Mouse (Mus musculus) hindbrain, embryonic 13.5 days (tissue): ENCODE results near the gene Naif1. TPM values are rescaled to one million over a fixed set of nuclear protein-coding genes. Genes with fewer than 3 reads are reported as not detected.

ENCODE experiments used
- ATAC-seq: fragments of 200-750 bp; cut with Nextera tagmentation; 2 replicates; pipeline ENCODE4 v1.8.0; 2017; ENCODE audit warnings: moderate TSS enrichment; ENCODE audit not compliant: low FRiP score
- H3K27ac ChIP-seq: fragments of 300-500 bp; sonication (generic); 2 replicates; pipeline ENCODE4 v1.5.1; 2015; ENCODE audit warnings: inconsistent platforms, mild to moderate bottlenecking, moderate library complexity
- H3K27me3 ChIP-seq: fragments of 300-500 bp; sonication (generic); 2 replicates; pipeline ENCODE4 v1.6.1; 2015; ENCODE audit warnings: mild to moderate bottlenecking, inconsistent platforms
- H3K36me3 ChIP-seq: fragments of 300-500 bp; sonication (generic); 2 replicates; pipeline ENCODE4 v1.6.1; 2015; ENCODE audit warnings: mild to moderate bottlenecking, inconsistent platforms
- H3K4me1 ChIP-seq: fragments of 300-500 bp; sonication (generic); replicated peaks from 2 replicates; pipeline ENCODE4 v1.6.1; 2015; ENCODE audit warnings: inconsistent platforms
- H3K4me2 ChIP-seq: fragments of 300-500 bp; sonication (generic); 2 replicates; pipeline ENCODE4 v1.6.1; 2015; ENCODE audit warnings: inconsistent platforms, mild to moderate bottlenecking, moderate library complexity
- H3K4me3 ChIP-seq: fragments of 300-500 bp; sonication (generic); 2 replicates; pipeline ENCODE4 v1.5.1; 2015; ENCODE audit warnings: mild to moderate bottlenecking, inconsistent platforms
- H3K9ac ChIP-seq: fragments of 300-500 bp; sonication (generic); 2 replicates; pipeline ENCODE4 v1.6.1; 2015; ENCODE audit warnings: mild to moderate bottlenecking, inconsistent platforms
- H3K9me3 ChIP-seq: fragments of 300-500 bp; sonication (generic); 2 replicates; pipeline ENCODE4 v1.6.1; 2016; ENCODE audit warnings: inconsistent platforms
- WGBS: fragments of 180-500 bp; shearing (Covaris S2); methylation state at CpG from one replicate; pipeline ENCODE4 v1.1.7; 2015; 5-methylcytosine and 5-hydroxymethylcytosine counted together
- polyA plus RNA-seq: library from polyadenylated mRNA; unstranded; fragments of >200 nt; fragmentation: Nextera tagmentation; extraction: Ambion mirVana; gene quantifications from 2 replicates; pipeline ENCODE4 v1.2.1, GENCODE M21; 2015

Naif1 gene
- polyA plus RNA-seq, 1 experiment from 2014 or later = 5.1 TPM

DNA sequence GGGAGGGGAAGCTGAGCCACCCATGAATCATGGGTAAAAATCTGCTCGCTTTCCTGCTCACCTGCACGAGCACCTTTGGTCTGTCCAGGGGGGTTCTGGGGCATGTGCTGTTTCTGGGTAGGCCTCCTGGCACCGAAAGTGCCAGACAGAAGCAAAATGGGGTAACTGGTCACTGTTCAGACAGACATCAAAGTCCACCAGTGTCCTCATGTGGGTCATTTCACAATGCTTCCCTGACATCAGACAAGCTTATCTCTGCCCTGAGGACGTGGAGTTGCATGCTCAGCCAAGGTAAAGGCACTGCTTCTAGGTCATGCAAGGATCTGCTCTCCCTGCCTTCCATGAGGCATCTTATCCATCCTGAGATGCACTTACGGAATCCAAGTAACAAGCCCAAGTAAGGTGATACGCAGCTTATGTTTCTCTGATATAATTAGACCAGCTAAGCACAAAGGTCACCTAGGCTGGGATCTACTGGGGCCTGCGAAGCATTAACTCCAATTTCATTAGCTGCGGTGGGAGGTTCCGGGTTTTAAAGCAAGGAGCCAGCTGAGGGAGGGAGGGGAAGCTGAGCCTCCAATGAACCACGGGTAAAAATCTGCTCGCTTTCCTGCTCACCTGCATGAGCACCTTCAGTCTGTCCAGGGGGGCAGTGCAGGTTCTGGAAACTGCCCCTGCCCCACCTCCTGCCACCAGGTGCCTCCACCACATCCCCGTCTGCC lies 31.7 kb upstream of the Naif1 start:
- H3K27me3 ChIP-seq = no peaks in the 10 kb centered on the region
- H3K4me3 ChIP-seq = no peak overlapping the region
- H3K9me3 ChIP-seq = no peaks in the 10 kb centered on the region
- ATAC-seq = no peak
- H3K36me3 ChIP-seq = peaks cover 81% of the 10 kb centered on the region
- H3K27ac ChIP-seq = no peak overlapping the region
- no peak overlapping the region for H3K9ac ChIP-seq
- H3K4me2 ChIP-seq = no peak overlapping the region
- H3K4me1 ChIP-seq = peaks cover 19% of the 10 kb centered on the region
- 88% methylated on average over 12 of the region's 12 CpGs for WGBS

DNA sequence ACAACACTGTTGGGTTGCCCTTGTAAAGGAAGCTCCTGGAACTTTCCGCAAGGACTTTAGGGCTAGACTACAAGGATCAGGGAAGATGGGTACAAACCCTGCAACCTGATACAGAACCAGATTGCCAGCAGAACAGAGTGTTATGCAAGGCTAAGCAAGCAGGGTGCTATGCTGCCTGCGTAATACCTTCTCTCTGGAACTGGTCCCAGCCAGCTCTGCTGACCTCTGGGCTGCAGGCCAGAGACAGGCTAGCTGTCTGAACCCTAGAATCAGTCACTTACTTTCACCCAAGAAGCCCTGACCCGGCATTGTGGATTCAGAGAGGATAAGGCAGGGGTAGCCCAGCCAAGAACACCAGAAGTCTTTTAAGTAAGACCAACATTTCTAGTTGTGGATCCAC lies 30.9 kb upstream of the Naif1 start:
- H3K4me3 ChIP-seq = no peak overlapping the region
- no peaks in the 10 kb centered on the region for H3K27me3 ChIP-seq
- no peak overlapping the region for H3K9ac ChIP-seq
- no peak for ATAC-seq
- peaks cover 27% of the 10 kb centered on the region for H3K4me1 ChIP-seq
- no peak overlapping the region for H3K27ac ChIP-seq
- peaks cover 73% of the 10 kb centered on the region for H3K36me3 ChIP-seq
- no peak overlapping the region for H3K4me2 ChIP-seq
- no peaks in the 10 kb centered on the region for H3K9me3 ChIP-seq
- WGBS = 93% methylated on average over 3 of the region's 3 CpGs

GRCm38 (mm10) chr2:32420066-32420608 lies 30.1 kb upstream of the Naif1 start:
- Histone ChIP-seq H3K4me2 (no peak overlapping the region), H3K4me1 (peaks cover 34% of the 10 kb centered on the region), H3K36me3 (peaks cover 65% of the 10 kb centered on the region), H3K9ac (no peak overlapping the region), H3K27me3 (no peaks in the 10 kb centered on the region), H3K9me3 (no peaks in the 10 kb centered on the region), H3K27ac (no peak overlapping the region), H3K4me3 (no peak overlapping the region)
- WGBS = 93% methylated on average over 12 of the region's 12 CpGs
- ATAC-seq = no peak

DNA sequence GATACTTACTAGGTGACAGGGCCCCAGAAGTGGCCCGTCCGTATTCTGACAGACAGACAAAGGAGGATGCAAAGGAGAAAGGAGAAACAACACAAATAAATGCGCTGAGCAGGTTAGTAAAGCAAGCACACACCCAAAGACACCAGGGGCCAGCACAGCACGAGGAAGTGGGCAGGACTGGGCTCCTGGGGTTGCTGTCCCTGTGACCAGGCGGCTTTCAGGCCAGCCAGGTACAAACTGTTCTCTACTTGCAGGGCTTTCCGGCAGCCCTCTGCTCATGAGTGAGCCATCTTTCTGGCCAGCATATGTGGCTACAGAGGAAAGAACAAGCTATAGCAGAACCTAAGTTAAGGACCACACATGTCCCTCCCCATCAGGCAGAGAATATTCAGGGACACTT lies 29.6 kb upstream of the Naif1 start:
- WGBS = 86% methylated on average over 6 of the region's 6 CpGs
- Histone ChIP-seq H3K27ac (no peak overlapping the region), H3K4me2 (no peak overlapping the region), H3K9me3 (no peaks in the 10 kb centered on the region), H3K36me3 (peaks cover 60% of the 10 kb centered on the region), H3K9ac (no peak overlapping the region), H3K27me3 (no peaks in the 10 kb centered on the region), H3K4me3 (no peak overlapping the region), H3K4me1 (peaks cover 34% of the 10 kb centered on the region)
- no peak for ATAC-seq

GRCm38 (mm10) chr2:32421851-32422251 lies 28.4 kb upstream of the Naif1 start:
- Histone ChIP-seq H3K9ac (no peak overlapping the region), H3K4me2 (no peak overlapping the region), H3K36me3 (peaks cover 48% of the 10 kb centered on the region), H3K27me3 (no peaks in the 10 kb centered on the region), H3K9me3 (no peaks in the 10 kb centered on the region), H3K4me1 (peaks cover 34% of the 10 kb centered on the region), H3K4me3 (no peak overlapping the region), H3K27ac (no peak overlapping the region)
- ATAC-seq = no peak
- 97% methylated on average over 6 of the region's 6 CpGs for WGBS

DNA sequence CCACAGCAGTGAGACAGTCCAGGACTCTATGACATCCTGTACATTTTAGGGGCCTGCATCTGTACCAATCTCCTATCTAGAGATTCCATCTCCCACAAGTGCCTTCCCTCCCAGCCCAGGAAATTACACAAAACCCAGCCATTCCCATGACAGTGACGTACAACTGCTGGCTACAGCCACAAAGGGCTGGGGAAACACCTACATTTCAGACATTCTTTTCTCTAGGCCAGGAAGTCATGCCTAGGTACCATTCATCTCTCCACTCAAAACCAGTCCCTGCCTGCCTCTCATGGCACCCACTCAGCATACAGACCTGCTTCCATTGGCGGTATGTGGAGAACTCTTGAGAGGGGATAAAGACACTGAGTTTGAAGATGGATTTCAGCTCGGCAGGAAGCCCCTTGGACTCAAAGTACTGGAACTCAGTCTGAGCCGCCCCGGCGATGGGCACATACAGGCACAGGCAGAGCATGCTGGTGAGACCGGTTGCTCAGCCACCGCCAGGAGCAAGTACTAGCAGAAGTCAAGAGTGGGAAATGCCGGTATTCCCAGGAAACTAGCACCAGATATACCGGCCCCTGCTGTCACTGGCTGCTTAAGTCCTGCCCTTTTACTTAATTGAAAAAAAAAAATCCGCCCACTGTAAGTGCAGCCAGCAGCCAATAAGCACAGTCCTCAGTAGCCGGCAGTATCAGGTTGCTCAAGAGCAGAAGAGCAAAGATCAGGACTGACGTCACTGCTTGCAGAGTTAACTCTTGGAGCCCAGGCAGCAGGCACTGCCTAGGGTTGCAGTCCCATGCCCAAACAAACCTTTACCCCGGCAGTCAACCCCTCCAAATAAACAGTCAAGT lies 26.6 kb upstream of the Naif1 start:
- H3K4me3 ChIP-seq = peak overlapping the region; percentile 45
- H3K4me2 ChIP-seq = peak overlapping the region; percentile 63
- WGBS = 3% methylated on average over 14 of the region's 14 CpGs
- peak; percentile 84 for ATAC-seq
- peak overlapping the region; percentile 72 for H3K9ac ChIP-seq
- no peaks in the 10 kb centered on the region for H3K27me3 ChIP-seq
- H3K9me3 ChIP-seq = no peaks in the 10 kb centered on the region
- H3K4me1 ChIP-seq = peaks cover 49% of the 10 kb centered on the region
- H3K36me3 ChIP-seq = peaks cover 30% of the 10 kb centered on the region
- H3K27ac ChIP-seq = peak overlapping the region; percentile 88

DNA sequence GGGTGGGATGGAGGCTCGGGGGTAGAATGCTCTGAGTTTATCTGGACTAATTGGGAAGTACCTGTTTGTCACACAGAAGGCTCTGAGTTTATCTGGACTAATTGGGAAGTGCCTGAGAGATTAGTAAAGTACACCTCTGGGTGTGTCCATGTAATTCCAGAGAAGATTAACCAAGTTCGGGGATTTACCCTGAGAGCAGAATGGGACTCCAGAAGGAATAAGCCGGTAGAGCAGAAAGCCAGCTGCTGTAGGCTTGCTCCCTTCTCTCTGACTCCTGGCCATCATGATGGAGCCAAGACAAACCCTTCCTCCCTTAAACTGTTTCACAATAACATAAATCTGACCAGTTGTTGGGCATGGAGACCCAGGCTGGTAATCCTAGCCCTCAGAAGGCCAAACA lies 25.5 kb upstream of the Naif1 start:
- no peak for ATAC-seq
- WGBS = 69% methylated on average over 3 of the region's 3 CpGs
- peaks cover 60% of the 10 kb centered on the region for H3K4me1 ChIP-seq
- H3K27ac ChIP-seq = peak overlapping the region; percentile 79
- H3K27me3 ChIP-seq = no peaks in the 10 kb centered on the region
- no peak overlapping the region for H3K9ac ChIP-seq
- peak overlapping the region; percentile 63; the same call in 1 of the 2 replicates for H3K4me2 ChIP-seq
- no peaks in the 10 kb centered on the region for H3K9me3 ChIP-seq
- peaks cover 19% of the 10 kb centered on the region for H3K36me3 ChIP-seq
- no peak overlapping the region for H3K4me3 ChIP-seq

DNA sequence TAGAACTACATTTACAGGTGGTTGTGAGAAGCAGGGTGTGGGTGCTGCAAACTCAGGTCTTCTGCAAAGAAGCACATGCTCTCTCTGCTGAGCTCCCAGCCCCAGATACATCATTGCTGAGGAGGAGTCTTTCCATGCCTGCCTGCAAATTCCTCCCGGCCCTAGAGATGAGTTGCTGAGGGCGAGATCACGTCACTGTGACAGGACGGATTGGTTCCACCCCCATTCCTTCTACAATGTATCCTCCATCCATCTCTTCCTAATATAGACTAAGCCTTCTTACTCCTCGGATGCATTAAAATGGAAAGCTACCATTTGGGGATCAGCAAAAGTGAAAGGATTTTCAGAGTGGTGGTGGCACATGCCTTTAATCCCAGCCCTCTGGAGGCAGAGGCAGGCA lies 24.7 kb upstream of the Naif1 start:
- peaks cover 67% of the 10 kb centered on the region for H3K4me1 ChIP-seq
- peaks cover 11% of the 10 kb centered on the region for H3K36me3 ChIP-seq
- H3K9me3 ChIP-seq = no peaks in the 10 kb centered on the region
- H3K4me2 ChIP-seq = no peak overlapping the region
- WGBS = 76% methylated on average over 5 of the region's 5 CpGs
- no peak overlapping the region for H3K9ac ChIP-seq
- H3K27me3 ChIP-seq = no peaks in the 10 kb centered on the region
- no peak overlapping the region for H3K4me3 ChIP-seq
- ATAC-seq = no peak
- H3K27ac ChIP-seq = no peak overlapping the region

- H3K9ac ChIP-seq = no peak overlapping the region
- H3K4me3 ChIP-seq = no peak overlapping the region
- H3K4me1 ChIP-seq = peaks cover 69% of the 10 kb centered on the region
- H3K36me3 ChIP-seq = peaks cover 5% of the 10 kb centered on the region
- no peak overlapping the region for H3K4me2 ChIP-seq
- H3K27ac ChIP-seq = no peak overlapping the region
- H3K27me3 ChIP-seq = no peaks in the 10 kb centered on the region
- 97% methylated on average over 1 of the region's 1 CpGs for WGBS
- ATAC-seq = no peak
- no peaks in the 10 kb centered on the region for H3K9me3 ChIP-seq
These were observed 24.1 kb upstream of the Naif1 start for GRCm38 (mm10) chr2:32426141-32426540.

- Histone ChIP-seq H3K36me3 (no peaks in the 10 kb centered on the region), H3K4me2 (peak overlapping the region; percentile 90), H3K9ac (no peak overlapping the region), H3K9me3 (no peaks in the 10 kb centered on the region), H3K4me3 (peak overlapping the region; percentile 57), H3K27me3 (no peaks in the 10 kb centered on the region), H3K4me1 (peaks cover 66% of the 10 kb centered on the region), H3K27ac (peak overlapping the region; percentile 79)
- ATAC-seq = no peak
- WGBS = 82% methylated on average over 5 of the region's 5 CpGs
These were observed 22.5 kb upstream of the Naif1 start for GRCm38 (mm10) chr2:32427720-32428119.

GRCm38 (mm10) chr2:32428262-32428722 lies 22.0 kb upstream of the Naif1 start:
- Histone ChIP-seq H3K9me3 (no peaks in the 10 kb centered on the region), H3K4me3 (peak overlapping the region; percentile 57), H3K27ac (peak overlapping the region; percentile 79), H3K4me2 (peak overlapping the region; percentile 90), H3K4me1 (peaks cover 60% of the 10 kb centered on the region), H3K27me3 (no peaks in the 10 kb centered on the region), H3K9ac (peak overlapping the region; percentile 86), H3K36me3 (no peaks in the 10 kb centered on the region)
- 54% methylated on average over 8 of the region's 8 CpGs for WGBS
- peak; percentile 43 for ATAC-seq

- H3K36me3 ChIP-seq = no peaks in the 10 kb centered on the region
- peak overlapping the region; percentile 90 for H3K4me2 ChIP-seq
- peak overlapping the region; percentile 86 for H3K9ac ChIP-seq
- H3K9me3 ChIP-seq = no peaks in the 10 kb centered on the region
- peak overlapping the region; percentile 57 for H3K4me3 ChIP-seq
- peaks cover 49% of the 10 kb centered on the region for H3K4me1 ChIP-seq
- H3K27ac ChIP-seq = peak overlapping the region; percentile 79
- no peak for ATAC-seq
- 79% methylated on average over 4 of the region's 4 CpGs for WGBS
- no peaks in the 10 kb centered on the region for H3K27me3 ChIP-seq
These were observed 20.9 kb upstream of the Naif1 start for GRCm38 (mm10) chr2:32429215-32429891.
